Mouse (Mus musculus): ENCODE data around the gene Tmem186. TPM values are rescaled to one million over a fixed set of nuclear protein-coding genes. Genes with fewer than 3 reads are reported as not detected.

Tmem186 gene
- total and polyA plus RNA-seq, 2 experiments from 2014 or later, result 16.3 to 22.9 TPM

- TF ChIP-seq CTCF (IDR thresholded peaks at IDR 0.05; ENCODE audit: low read depth), result no peak
- WGBS, result 81% methylated on average over 4 of the region's 4 CpGs
- no peak for DNase-seq
Observed at GRCm38 (mm10) chr16:8678676-8679075, 41.2 kb upstream of the Tmem186 start.

GRCm38 (mm10) chr16:8678035-8678434, 40.5 kb upstream of the Tmem186 start:
- Histone ChIP-seq H3K4me1 (ENCODE audit: insufficient read depth) (no peaks in the 10 kb centered on the region), H3K4me3 (ENCODE audit: low read depth, low read length) (no peak overlapping the region), H3K9me3 (ENCODE audit: low read length) (no peaks in the 10 kb centered on the region), H3K27ac (ENCODE audit: low read depth, low read length) (no peak overlapping the region), H3K27me3 (ENCODE audit: insufficient read depth, low read length) (no peaks in the 10 kb centered on the region), H3K9ac (no peak overlapping the region), H3K4me2 (ENCODE audit: low read depth) (no peak overlapping the region), H3K36me3 (ENCODE audit: insufficient read depth) (no peaks in the 10 kb centered on the region)
- 33% methylated on average over 5 of the region's 5 CpGs for WGBS
- no peak for ATAC-seq
- TF ChIP-seq CTCF (IDR thresholded peaks at IDR 0.05; ENCODE audit: low read depth), result no peak
- no peak for DNase-seq

More at GRCm38 (mm10) chr16:8678676-8679075, 41.2 kb upstream of the Tmem186 start:
- Histone ChIP-seq H3K4me1 (ENCODE audit: insufficient read depth) (no peaks in the 10 kb centered on the region), H3K4me2 (ENCODE audit: low read depth) (no peak overlapping the region), H3K27me3 (ENCODE audit: insufficient read depth, low read length) (no peaks in the 10 kb centered on the region), H3K36me3 (ENCODE audit: insufficient read depth) (no peaks in the 10 kb centered on the region), H3K9ac (no peak overlapping the region), H3K27ac (ENCODE audit: low read depth, low read length) (no peak overlapping the region), H3K9me3 (ENCODE audit: low read length) (no peaks in the 10 kb centered on the region), H3K4me3 (ENCODE audit: low read depth, low read length) (no peak overlapping the region)
- no peak for ATAC-seq

GRCm38 (mm10) chr16:8676800-8677199, 39.3 kb upstream of the Tmem186 start:
- peak; percentile 80 for DNase-seq
- no peaks in the 10 kb centered on the region for H3K36me3 ChIP-seq (ENCODE audit: insufficient read depth)
- H3K4me1 ChIP-seq (ENCODE audit: insufficient read depth), result peaks cover 4% of the 10 kb centered on the region; the same call in 1 of the 2 replicates
- no peak overlapping the region for H3K4me2 ChIP-seq (ENCODE audit: low read depth)
- no peaks in the 10 kb centered on the region for H3K27me3 ChIP-seq (ENCODE audit: insufficient read depth, low read length)
- no peak overlapping the region for H3K9ac ChIP-seq
- 49% methylated on average over 4 of the region's 4 CpGs for WGBS
- peak; percentile 90 for TF ChIP-seq CTCF (IDR thresholded peaks at IDR 0.05; ENCODE audit: low read depth)
- H3K9me3 ChIP-seq (ENCODE audit: low read length), result no peaks in the 10 kb centered on the region
- H3K27ac ChIP-seq (ENCODE audit: low read depth, low read length), result no peak overlapping the region
- no peak overlapping the region for H3K4me3 ChIP-seq (ENCODE audit: low read depth, low read length)
- ATAC-seq, result peak; percentile 26; the same call in 1 of the 2 replicates

GRCm38 (mm10) chr16:8676228-8676627, 38.7 kb upstream of the Tmem186 start:
- no peak for TF ChIP-seq CTCF (IDR thresholded peaks at IDR 0.05; ENCODE audit: low read depth)
- DNase-seq, result no peak
- WGBS, result 75% methylated on average over 2 of the region's 2 CpGs

GRCm38 (mm10) chr16:8675559-8675958, 38.0 kb upstream of the Tmem186 start:
- no peak for DNase-seq
- no peak for ATAC-seq
- Histone ChIP-seq H3K4me3 (ENCODE audit: low read depth, low read length) (no peak overlapping the region), H3K4me1 (ENCODE audit: insufficient read depth) (peaks cover 8% of the 10 kb centered on the region), H3K4me2 (ENCODE audit: low read depth) (no peak overlapping the region), H3K9me3 (ENCODE audit: low read length) (no peaks in the 10 kb centered on the region), H3K27ac (ENCODE audit: low read depth, low read length) (no peak overlapping the region), H3K36me3 (ENCODE audit: insufficient read depth) (no peaks in the 10 kb centered on the region), H3K9ac (no peak overlapping the region), H3K27me3 (ENCODE audit: insufficient read depth, low read length) (no peaks in the 10 kb centered on the region)
- TF ChIP-seq CTCF (IDR thresholded peaks at IDR 0.05; ENCODE audit: low read depth), result no peak
- WGBS, result 84% methylated on average over 8 of the region's 8 CpGs

More at GRCm38 (mm10) chr16:8676228-8676627, 38.7 kb upstream of the Tmem186 start:
- ATAC-seq, result no peak
- no peaks in the 10 kb centered on the region for H3K9me3 ChIP-seq (ENCODE audit: low read length)
- H3K36me3 ChIP-seq (ENCODE audit: insufficient read depth), result no peaks in the 10 kb centered on the region
- peaks cover 4% of the 10 kb centered on the region; the same call in 1 of the 2 replicates for H3K4me1 ChIP-seq (ENCODE audit: insufficient read depth)
- no peak overlapping the region for H3K4me3 ChIP-seq (ENCODE audit: low read depth, low read length)
- H3K4me2 ChIP-seq (ENCODE audit: low read depth), result no peak overlapping the region
- no peaks in the 10 kb centered on the region for H3K27me3 ChIP-seq (ENCODE audit: insufficient read depth, low read length)
- H3K27ac ChIP-seq (ENCODE audit: low read depth, low read length), result no peak overlapping the region
- no peak overlapping the region for H3K9ac ChIP-seq

GRCm38 (mm10) chr16:8674165-8674564, 36.7 kb upstream of the Tmem186 start:
- Histone ChIP-seq H3K4me1 (ENCODE audit: insufficient read depth) (peaks cover 20% of the 10 kb centered on the region), H3K4me3 (ENCODE audit: low read depth, low read length) (no peak overlapping the region), H3K9ac (no peak overlapping the region), H3K27me3 (ENCODE audit: insufficient read depth, low read length) (no peaks in the 10 kb centered on the region), H3K4me2 (ENCODE audit: low read depth) (no peak overlapping the region), H3K9me3 (ENCODE audit: low read length) (no peaks in the 10 kb centered on the region), H3K36me3 (ENCODE audit: insufficient read depth) (no peaks in the 10 kb centered on the region), H3K27ac (ENCODE audit: low read depth, low read length) (no peak overlapping the region)
- TF ChIP-seq CTCF (IDR thresholded peaks at IDR 0.05; ENCODE audit: low read depth), result peak; percentile 92
- 4% methylated on average over 8 of the region's 8 CpGs for WGBS
- ATAC-seq, result peak; percentile 28; the same call in 1 of the 2 replicates
- DNase-seq, result peak; percentile 80

- DNase-seq (no peak), ATAC-seq (no peak)
- H3K27ac ChIP-seq (ENCODE audit: low read depth, low read length), result no peak overlapping the region
- peaks cover 25% of the 10 kb centered on the region for H3K4me1 ChIP-seq (ENCODE audit: insufficient read depth)
- 0 out of 2 replicates have a peak overlapping the region, but pooled peaks have one; percentile 79 for H3K4me2 ChIP-seq (ENCODE audit: low read depth)
- no peak for TF ChIP-seq CTCF (IDR thresholded peaks at IDR 0.05; ENCODE audit: low read depth)
- no peak overlapping the region for H3K4me3 ChIP-seq (ENCODE audit: low read depth, low read length)
- no peaks in the 10 kb centered on the region for H3K36me3 ChIP-seq (ENCODE audit: insufficient read depth)
- no peaks in the 10 kb centered on the region for H3K27me3 ChIP-seq (ENCODE audit: insufficient read depth, low read length)
- H3K9ac ChIP-seq, result no peak overlapping the region
- 56% methylated on average over 6 of the region's 6 CpGs for WGBS
- no peaks in the 10 kb centered on the region for H3K9me3 ChIP-seq (ENCODE audit: low read length)
Observed at GRCm38 (mm10) chr16:8673343-8673742, 35.8 kb upstream of the Tmem186 start.
